Mouse (Mus musculus): Measurements from ENCODE around the gene Kdelc2.

DNA sequence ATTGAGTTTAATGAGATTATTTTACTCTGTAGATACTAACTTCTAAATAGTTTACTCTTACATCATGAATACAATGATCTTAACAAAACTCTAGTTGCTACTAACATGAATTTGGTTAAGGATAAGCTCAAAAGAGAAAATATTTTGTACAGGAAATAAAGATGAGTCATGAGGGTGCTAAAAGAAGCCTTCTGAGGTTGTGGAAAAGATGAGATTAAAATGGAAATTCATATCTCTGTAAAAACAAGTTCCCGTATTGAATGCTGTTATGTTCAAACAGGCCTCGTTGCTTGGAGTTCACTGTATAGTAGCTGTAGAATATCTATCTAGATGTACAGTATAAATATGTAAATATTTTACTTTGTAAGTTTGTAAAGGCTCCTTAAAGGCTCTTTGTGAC is 3.2 kb upstream of the Kdelc2 start:
- TF ChIP-seq CTCF (IDR thresholded peaks at IDR 0.05; ENCODE audit: borderline replicate concordance, control insufficient read depth, extremely low read depth, insufficient read depth, low read length, poor library complexity) (no peak), POLR2A (IDR thresholded peaks at IDR 0.05; ENCODE audit: control insufficient read depth, extremely low read depth, insufficient read depth, low read length, poor library complexity) (no peak)
